Mouse (Mus musculus) kidney, embryonic 15.5 days (tissue): Measurements from ENCODE around the gene Mapk9. TPM values are rescaled to one million over a fixed set of nuclear protein-coding genes. Genes with fewer than 3 reads are reported as not detected.

Source experiments
- ATAC-seq: fragments of 200-750 bp; cut with Nextera tagmentation; replicated peaks from 2 replicates; pipeline ENCODE4 v1.8.0; 2017; ENCODE audit warnings: moderate TSS enrichment; ENCODE audit not compliant: low FRiP score
- H3K27ac ChIP-seq: fragments of 300-500 bp; sonication (generic); 2 replicates; pipeline ENCODE4 v1.5.1; 2015; ENCODE audit warnings: mild to moderate bottlenecking, inconsistent platforms
- H3K27me3 ChIP-seq: fragments of 300-500 bp; sonication (generic); 2 replicates; pipeline ENCODE4 v1.6.1; 2015; ENCODE audit warnings: inconsistent platforms
- H3K36me3 ChIP-seq: fragments of 300-500 bp; sonication (generic); 2 replicates; pipeline ENCODE4 v1.6.1; 2015; ENCODE audit warnings: inconsistent platforms
- H3K4me1 ChIP-seq: fragments of 300-500 bp; sonication (generic); 2 replicates; pipeline ENCODE4 v1.6.1; 2015; ENCODE audit warnings: inconsistent platforms
- H3K4me2 ChIP-seq: fragments of 300-500 bp; sonication (generic); 2 replicates; pipeline ENCODE4 v1.6.1; 2015; ENCODE audit warnings: moderate library complexity, mild to moderate bottlenecking, inconsistent platforms
- H3K4me3 ChIP-seq: fragments of 300-500 bp; sonication (generic); replicated peaks from 2 replicates; pipeline ENCODE4 v1.5.1; 2015; ENCODE audit warnings: mild to moderate bottlenecking, inconsistent platforms
- H3K9ac ChIP-seq: fragments of 300-500 bp; sonication (generic); 2 replicates; pipeline ENCODE4 v1.6.1; 2015; ENCODE audit warnings: mild to moderate bottlenecking, inconsistent platforms
- H3K9me3 ChIP-seq: fragments of 300-500 bp; sonication (generic); replicated peaks from 2 replicates; pipeline ENCODE4 v1.6.1; 2016; ENCODE audit warnings: inconsistent platforms
- WGBS: fragments of 180-500 bp; shearing (Covaris S2); methylation state at CpG from one replicate; pipeline ENCODE4 v1.1.7; 2015; ENCODE audit warnings: mixed read lengths; 5-methylcytosine and 5-hydroxymethylcytosine counted together
- microRNA-seq: library from miRNA; unstranded; fragments of <30 nt; microRNA quantifications from one replicate; pipeline ENCODE4, GENCODE M21; 2016
- polyA plus RNA-seq: library from polyadenylated mRNA; unstranded; fragments of >200 nt; fragmentation: Nextera tagmentation; extraction: Ambion mirVana; gene quantifications from 2 replicates; pipeline ENCODE4 v1.2.1, GENCODE M21; 2015

Gene Mapk9
- polyA plus RNA-seq, 1 experiment from 2014 or later, result 30.3 TPM

DNA sequence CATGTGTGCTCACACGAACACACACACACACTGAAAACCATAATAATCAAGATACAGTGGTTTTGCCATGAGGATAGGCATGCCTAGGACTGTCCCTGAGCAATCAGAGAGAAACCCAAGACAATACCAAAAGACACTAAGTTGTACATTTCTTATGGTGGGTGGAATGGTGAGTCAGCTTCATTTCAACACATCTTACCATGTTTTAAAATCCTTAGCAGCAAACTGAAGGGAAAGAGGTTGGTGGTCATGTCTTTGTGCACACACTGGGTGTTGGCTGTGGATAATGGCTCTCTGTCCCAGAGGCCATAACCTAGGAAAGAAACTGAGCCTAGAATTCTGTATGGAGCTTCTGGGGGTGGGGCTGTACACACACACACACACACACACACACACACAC lies 87.3 kb downstream of the Mapk9 start:
- no peak overlapping the region for H3K4me3 ChIP-seq
- no peaks in the 10 kb centered on the region for H3K36me3 ChIP-seq
- H3K4me2 ChIP-seq, result no peak overlapping the region
- H3K27me3 ChIP-seq, result peaks cover under 1% of the 10 kb centered on the region; the same call in 1 of the 2 replicates
- H3K9me3 ChIP-seq, result no peaks in the 10 kb centered on the region
- ATAC-seq, result no peak
- no peak overlapping the region for H3K9ac ChIP-seq
- peaks cover 22% of the 10 kb centered on the region for H3K4me1 ChIP-seq
- H3K27ac ChIP-seq, result no peak overlapping the region
- 89% methylated on average over 1 of the region's 1 CpGs for WGBS

- H3K9ac ChIP-seq, result no peak overlapping the region
- H3K36me3 ChIP-seq, result no peaks in the 10 kb centered on the region
- H3K9me3 ChIP-seq, result no peaks in the 10 kb centered on the region
- no peak overlapping the region for H3K4me2 ChIP-seq
- H3K4me3 ChIP-seq, result no peak overlapping the region
- WGBS, result 60% methylated on average over 10 of the region's 10 CpGs
- ATAC-seq, result no peak
- H3K27me3 ChIP-seq, result no peaks in the 10 kb centered on the region
- H3K27ac ChIP-seq, result no peak overlapping the region
- peaks cover 22% of the 10 kb centered on the region for H3K4me1 ChIP-seq
Observed at GRCm38 (mm10) chr11:49934322-49934721, 87.8 kb downstream of the Mapk9 start.

Small RNA genes lying within 50 kb of the gene (microRNA-seq; reads per million reads assigned to microRNA genes)
- not detected for gene Gm23492

Other genes starting within 250 kb of the Mapk9 start
- 8.3 and 10.1 TPM in 2 replicates for gene Flt4, start 237.5 kb upstream of the Mapk9 start, polyA plus RNA-seq
- not detected in 2 replicates for gene Scgb3a1, start 183.1 kb upstream of the Mapk9 start, polyA plus RNA-seq
- 67.1 and 70.8 TPM in 2 replicates for gene Cnot6, start 134.0 kb upstream of the Mapk9 start, polyA plus RNA-seq
- gene Gfpt2, start 52.6 kb upstream of the Mapk9 start, polyA plus RNA-seq, result 12.4 and 13.8 TPM in 2 replicates
- 0.18 TPM in 1 of 2 replicates, not detected in the other for gene Rasgef1c, start 55.1 kb downstream of the Mapk9 start, polyA plus RNA-seq
- gene Rnf130, start 178.6 kb downstream of the Mapk9 start, polyA plus RNA-seq, result 59.1 and 62.8 TPM in 2 replicates